ENCODE assay signal across 11 mouse cellular contexts in the genomic region with DNA sequence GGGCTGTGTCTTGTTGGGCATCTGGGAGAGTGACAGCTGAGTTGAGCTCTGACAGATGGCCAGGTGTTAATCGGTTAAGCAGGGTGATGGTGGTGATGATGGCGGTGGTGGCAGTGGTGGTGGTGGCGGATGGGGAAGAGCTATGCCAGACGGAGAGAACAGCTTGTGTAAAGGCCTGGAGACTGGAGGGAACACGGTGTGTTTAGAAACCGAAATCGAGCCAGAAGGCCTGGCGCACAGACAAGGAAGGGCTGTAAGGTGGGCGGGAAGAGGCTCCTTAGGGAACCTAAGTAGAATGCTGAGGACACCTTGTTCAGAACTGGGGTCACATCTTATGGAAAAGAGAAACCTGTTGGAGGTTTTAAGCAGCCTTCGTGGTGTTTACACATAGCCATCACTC.
A peak's percentile ranks its signal among the peaks of the same experiment; 100 is the strongest.
DNase-seq lines count a peak whose midpoint lies in the region; ATAC-seq and TF ChIP-seq lines count a peak whose summit lies in the region.
"Had no signal": no experiment of that assay in that cellular context is flagged by ENCODE, and none has a peak within 500 bp of the region (broad histone marks: within the 10 kb centered on the region; RNA-seq: fewer than 3 reads in every experiment).

No protein-coding gene starts in this region.

- peak; percentile 79 to 85 for DNase-seq in frontal cortex, postnatal 36 days (ENCODE audit: low spot score in 2 of 2)
- peak; percentile 49 to 56 for DNase-seq in left cerebral cortex, postnatal 10 days (ENCODE audit: extremely low spot score in 1 of 2, low spot score in 2 of 2)
- DNase-seq in testis, postnatal 14 days (ENCODE audit: low spot score): peak; percentile 8
- no peak for DNase-seq in kidney, postnatal 10 days
- no peak for DNase-seq in stomach, postnatal 0 days (ENCODE audit: low spot score)
- DNase-seq in spleen, postnatal 36 days (ENCODE audit: low spot score in 2 of 2): no peak
- DNase-seq: adrenal gland, postnatal 25 days; kidney, postnatal 25 days had no signal

- WGBS in stomach, postnatal 0 days: 68% methylated on average over 10 of the region's 10 CpGs

- peak overlapping the region; percentile 60 for H3K4me3 ChIP-seq in megakaryocyte, embryonic 14.5 days (replicated peaks)
- no peak overlapping the region for H3K4me3 ChIP-seq in stomach, postnatal 0 days (ENCODE audit: low read depth, low read length)
- H3K4me3 ChIP-seq: hindbrain, embryonic 12.5 days had no signal

- no peaks in the 10 kb centered on the region for H3K36me3 ChIP-seq in megakaryocyte, embryonic 14.5 days (replicated peaks; ENCODE audit: low read length)
- no peaks in the 10 kb centered on the region for H3K36me3 ChIP-seq in stomach, postnatal 0 days (ENCODE audit: control insufficient read depth, insufficient read depth, low read length)
- H3K36me3 ChIP-seq: hindbrain, embryonic 12.5 days had no signal

- H3K27ac ChIP-seq in stomach, postnatal 0 days (replicated peaks): no peak overlapping the region
- H3K27ac ChIP-seq: hindbrain, embryonic 12.5 days had no signal

- intact Hi-C loops in left cerebral cortex, postnatal 10 days (cut with DNase I): no loop called here

- H3K9ac ChIP-seq in stomach, postnatal 0 days (ENCODE audit: low read length): no peak overlapping the region
- H3K9ac ChIP-seq: hindbrain, embryonic 12.5 days had no signal

- no peak for TF ChIP-seq EP300 in stomach, postnatal 0 days (optimal IDR thresholded peaks at IDR 0.05)

- H3K4me2 ChIP-seq in stomach, postnatal 0 days (replicated peaks; ENCODE audit: low read depth): no peak overlapping the region
- H3K4me2 ChIP-seq: hindbrain, embryonic 12.5 days had no signal

- no peaks in the 10 kb centered on the region for H3K4me1 ChIP-seq in megakaryocyte, embryonic 14.5 days
- no peaks in the 10 kb centered on the region for H3K4me1 ChIP-seq in stomach, postnatal 0 days (replicated peaks; ENCODE audit: control insufficient read depth, insufficient read depth)
- H3K4me1 ChIP-seq: hindbrain, embryonic 12.5 days had no signal

- no peaks in the 10 kb centered on the region for H3K27me3 ChIP-seq in megakaryocyte, embryonic 14.5 days (replicated peaks)
- no peaks in the 10 kb centered on the region for H3K27me3 ChIP-seq in stomach, postnatal 0 days (ENCODE audit: control insufficient read depth, insufficient read depth, low read length)
- H3K27me3 ChIP-seq: hindbrain, embryonic 12.5 days had no signal

- no peak for TF ChIP-seq CTCF in stomach, postnatal 0 days (IDR thresholded peaks at IDR 0.05; ENCODE audit: low read depth)

- peaks cover 8% of the 10 kb centered on the region for H3K9me3 ChIP-seq in megakaryocyte, embryonic 14.5 days
- H3K9me3 ChIP-seq in stomach, postnatal 0 days (ENCODE audit: control insufficient read depth, low read length): no peaks in the 10 kb centered on the region
- H3K9me3 ChIP-seq: hindbrain, embryonic 12.5 days had no signal

- no peak for ATAC-seq in megakaryocyte, adult 5-6 weeks (ENCODE audit: poor library complexity, severe bottlenecking)
- ATAC-seq in stomach, postnatal 0 days (ENCODE audit: low FRiP score, low TSS enrichment): no peak

Comparison
In these comparisons a context has a peak if more than half of its experiments do, and no peak if none do; other contexts are left out.
1. DNase-seq: peak in frontal cortex, postnatal 36 days (2 of 2), left cerebral cortex, postnatal 10 days (2 of 2) and testis, postnatal 14 days (single experiment); none in kidney, postnatal 10 days (single experiment), stomach, postnatal 0 days (single experiment) and spleen, postnatal 36 days (0 of 2).